Mouse (Mus musculus) kidney, adult 11 months (tissue): Measurements from ENCODE around the gene Pde6d.
"Not testable (repeated sequence)": the region's sequence is repeated elsewhere in the genome, so short reads cannot be mapped to it uniquely, and the experiment has no call there.

Source experiments
- DNase-seq: peaks from one replicate; pipeline ENCODE4 v3.0.0; 2022

Gene Pde6d

DNA sequence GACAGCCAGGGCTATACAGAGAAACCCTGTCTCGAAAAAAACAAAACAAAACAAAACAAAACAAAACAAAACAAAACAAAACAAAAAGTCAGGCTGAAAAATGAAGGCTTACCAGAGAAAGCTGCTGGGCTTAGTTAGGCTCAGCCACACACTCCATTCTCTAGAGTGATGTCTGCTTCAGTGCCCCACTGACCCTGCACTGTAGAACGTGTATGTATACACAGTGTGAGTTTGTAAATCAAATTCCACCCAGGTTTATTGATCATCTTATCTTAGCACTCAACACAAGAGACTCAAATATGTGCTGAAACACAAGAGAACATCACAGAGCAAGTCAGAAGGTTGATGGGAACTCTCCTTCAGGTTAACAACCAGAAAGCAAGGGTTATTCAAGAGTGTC lies 14.0 kb downstream of the Pde6d start:
- no peak for DNase-seq

GRCm38 (mm10) chr1:86562663-86563062 lies 19.8 kb downstream of the Pde6d start:
- no peak for DNase-seq

DNA sequence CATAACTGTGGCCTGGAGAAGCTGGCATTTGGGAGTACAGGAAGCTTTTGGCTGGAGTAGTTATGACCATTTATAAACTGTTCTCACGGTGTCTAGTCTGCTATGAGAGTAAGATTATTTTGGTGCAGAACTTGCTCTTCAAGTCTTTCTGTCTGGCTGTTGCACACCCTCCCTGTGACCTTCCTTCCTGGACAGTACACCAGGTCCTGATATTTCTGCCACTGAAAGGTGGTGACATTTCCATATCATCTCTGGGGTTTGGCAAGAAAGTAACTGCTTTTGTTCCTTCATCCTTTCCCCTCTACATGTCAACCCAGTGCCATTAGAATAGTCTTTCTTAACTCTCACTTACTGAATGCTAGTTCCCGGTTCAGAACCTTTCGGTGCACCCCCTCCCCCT lies 23.2 kb downstream of the Pde6d start:
- DNase-seq, result no peak

DNA sequence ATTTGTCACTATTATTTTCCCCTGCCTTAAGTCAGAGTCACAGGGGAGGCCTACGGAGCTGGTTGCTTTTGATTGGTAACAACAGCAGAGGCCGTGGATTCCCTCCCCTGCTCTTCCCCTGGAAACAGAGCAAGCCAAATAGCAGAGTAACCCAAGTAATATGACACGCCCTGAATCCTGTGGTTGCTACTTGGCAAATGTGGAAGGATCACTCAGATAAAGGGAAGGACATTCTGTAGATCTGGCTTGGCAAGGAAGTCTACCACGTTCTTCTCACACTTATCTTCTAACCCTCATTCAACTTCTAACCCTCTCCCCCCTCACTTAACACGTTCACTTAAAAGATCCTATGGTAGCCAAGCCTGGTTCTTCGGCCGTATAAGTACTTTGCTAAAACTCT lies 24.6 kb downstream of the Pde6d start:
- no peak for DNase-seq

DNA sequence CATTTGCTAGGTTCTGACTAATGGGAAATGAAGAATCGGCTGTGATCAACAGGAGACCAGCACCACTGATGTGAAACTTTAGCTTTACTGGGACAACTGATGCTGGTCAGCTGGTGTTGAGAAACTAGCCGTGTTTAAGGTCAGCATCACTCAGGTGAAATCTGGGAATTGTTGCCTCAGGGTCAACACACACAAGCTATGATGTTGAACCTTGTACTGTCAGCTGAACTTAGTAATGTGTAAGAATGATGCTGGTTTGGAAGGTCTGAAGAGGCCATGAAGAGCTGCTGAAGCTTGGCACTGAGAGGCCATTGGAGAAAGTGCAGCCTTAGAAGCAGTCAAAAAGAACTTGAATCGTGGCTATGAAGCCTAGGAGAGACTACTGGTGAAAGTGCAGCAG lies 26.8 kb downstream of the Pde6d start:
- DNase-seq, result no peak

GRCm38 (mm10) chr1:86551877-86552276 lies 30.6 kb downstream of the Pde6d start:
- no peak for DNase-seq

DNA sequence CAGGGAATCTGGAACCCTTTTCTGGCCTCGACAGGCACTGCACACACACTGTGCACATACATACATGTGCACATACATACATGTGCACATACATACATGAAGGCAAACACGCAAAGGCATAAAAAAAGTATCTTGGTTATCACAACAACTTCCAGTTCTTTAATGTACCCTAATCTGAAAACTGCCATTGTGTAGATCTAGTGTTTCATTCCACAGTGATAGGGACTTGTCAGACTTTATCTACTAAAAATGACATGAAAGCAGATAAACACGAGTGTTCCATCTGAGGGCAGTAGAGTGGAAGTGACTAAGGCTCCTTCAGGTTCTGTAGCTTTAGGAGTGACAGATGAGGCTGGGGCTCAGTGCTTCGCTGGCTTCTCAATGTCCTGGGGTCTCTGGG lies 31.1 kb downstream of the Pde6d start:
- DNase-seq, result no peak

DNA sequence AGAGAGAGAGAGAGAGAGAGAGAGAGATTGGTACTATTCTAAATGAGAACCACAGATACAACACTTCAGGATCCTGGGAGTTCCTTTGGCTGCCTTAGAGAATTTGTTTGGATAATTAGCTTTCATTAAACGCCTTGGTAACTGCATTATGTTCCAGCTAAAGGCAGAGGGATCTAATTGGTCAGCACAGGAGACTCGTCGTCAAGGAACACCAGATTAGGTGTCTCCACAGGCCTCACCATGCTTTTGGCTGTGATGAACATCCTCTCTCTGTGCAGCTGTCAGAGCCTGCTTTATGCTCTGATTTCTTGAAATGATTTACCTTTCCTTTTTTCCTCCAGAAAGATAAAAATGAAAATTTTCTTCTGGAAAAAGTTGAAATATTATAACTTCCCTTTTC lies 35.6 kb downstream of the Pde6d start:
- no peak for DNase-seq

GRCm38 (mm10) chr1:86542584-86542983 lies 39.8 kb downstream of the Pde6d start:
- DNase-seq, result no peak

- DNase-seq, result not testable (repeated sequence)
Measured at GRCm38 (mm10) chr1:86539583-86539982, 42.8 kb downstream of the Pde6d start.

DNA sequence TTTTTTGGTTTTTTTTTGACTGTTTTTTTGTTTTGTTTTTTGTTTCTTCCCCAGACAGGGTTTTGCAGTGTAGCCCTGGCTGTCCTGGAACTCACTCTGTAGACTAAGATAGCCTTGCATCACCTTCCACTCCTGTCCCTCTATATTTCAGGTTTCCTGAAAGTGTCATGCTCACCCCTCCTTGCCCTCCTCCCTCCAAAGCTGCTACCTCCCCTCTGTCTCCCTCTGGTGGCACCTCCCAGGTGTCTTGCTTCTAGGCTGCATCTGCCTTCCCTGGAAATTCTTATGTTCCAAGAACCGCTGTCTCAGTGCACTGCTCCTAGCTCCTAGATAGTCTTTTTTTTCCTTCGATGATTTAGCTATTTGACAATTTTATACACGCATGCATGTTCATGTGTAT lies 44.0 kb downstream of the Pde6d start:
- no peak for DNase-seq

DNA sequence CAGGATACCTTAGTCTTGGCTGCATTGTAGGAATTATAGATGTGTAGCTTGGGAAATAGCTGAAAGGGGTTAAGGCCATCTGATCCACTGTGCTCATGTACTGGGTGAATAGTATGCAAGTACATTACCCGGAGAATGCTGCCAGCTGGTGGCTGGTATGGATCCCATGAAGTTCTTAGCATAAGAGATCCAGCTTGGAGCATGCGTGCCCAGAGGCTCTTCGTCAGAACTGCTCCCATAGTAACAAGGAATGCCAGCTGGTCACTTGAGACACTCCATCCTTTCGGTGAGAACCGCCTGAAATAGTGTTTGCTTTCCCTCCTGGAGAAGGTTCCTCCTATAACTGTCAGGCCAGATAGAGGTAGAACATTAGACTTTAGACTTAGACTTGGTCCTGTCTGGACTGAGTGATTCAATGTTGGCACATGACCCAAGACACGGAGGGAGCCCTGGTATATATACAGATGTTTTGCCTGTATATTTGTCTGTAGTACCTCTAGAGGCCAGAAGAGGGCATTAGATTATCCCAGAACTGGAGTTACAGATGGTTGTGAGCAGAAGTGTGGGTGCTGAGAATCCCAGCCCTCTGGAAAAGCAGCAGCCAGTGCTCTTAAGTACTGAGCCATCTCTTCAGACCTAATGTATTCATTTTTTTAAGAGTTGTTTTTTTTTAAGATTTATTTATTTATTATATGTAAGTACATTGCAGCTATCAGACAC lies 48.9 kb downstream of the Pde6d start:
- DNase-seq, result peak; percentile 19

GRCm38 (mm10) chr1:86532362-86533051 lies 49.9 kb downstream of the Pde6d start:
- DNase-seq, result peak; percentile 85

DNA sequence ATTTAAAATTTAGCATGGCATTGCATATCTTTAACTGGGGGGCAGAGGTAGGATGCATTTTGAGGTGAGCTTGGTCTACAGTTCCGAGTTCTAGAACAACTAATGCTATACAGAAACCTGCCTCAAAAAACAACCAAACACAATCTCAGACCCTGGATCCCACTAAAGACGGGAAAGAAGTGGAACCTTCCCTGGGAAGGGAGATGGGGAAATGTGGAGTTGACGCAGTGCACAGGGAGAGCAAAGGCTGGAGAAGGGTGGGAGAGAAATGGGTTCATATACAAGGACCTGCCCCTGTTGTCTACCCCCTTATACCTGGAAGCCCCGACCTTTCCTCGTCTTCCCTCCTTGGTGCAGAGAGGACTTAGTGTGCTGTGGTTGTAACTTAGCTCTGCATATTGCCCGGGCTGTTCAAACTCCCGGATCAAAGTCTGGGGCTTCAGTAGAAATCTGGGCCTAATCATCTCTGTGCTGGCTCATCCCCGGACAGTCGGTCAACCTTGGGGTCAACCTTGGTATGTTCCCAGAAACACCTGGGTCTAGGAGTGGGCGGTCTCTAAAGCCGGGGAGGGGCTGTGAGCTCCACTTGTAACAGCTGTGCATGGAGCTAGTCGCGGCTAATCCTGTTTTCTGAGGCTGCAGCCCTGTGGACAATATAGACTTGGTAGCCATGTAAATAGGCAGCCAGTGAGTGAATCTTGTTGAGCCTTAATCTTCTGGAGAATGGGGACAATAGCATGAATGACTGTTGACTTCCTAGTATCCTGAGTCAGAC lies 50.7 kb downstream of the Pde6d start:
- DNase-seq, result peak; percentile 55

DNA sequence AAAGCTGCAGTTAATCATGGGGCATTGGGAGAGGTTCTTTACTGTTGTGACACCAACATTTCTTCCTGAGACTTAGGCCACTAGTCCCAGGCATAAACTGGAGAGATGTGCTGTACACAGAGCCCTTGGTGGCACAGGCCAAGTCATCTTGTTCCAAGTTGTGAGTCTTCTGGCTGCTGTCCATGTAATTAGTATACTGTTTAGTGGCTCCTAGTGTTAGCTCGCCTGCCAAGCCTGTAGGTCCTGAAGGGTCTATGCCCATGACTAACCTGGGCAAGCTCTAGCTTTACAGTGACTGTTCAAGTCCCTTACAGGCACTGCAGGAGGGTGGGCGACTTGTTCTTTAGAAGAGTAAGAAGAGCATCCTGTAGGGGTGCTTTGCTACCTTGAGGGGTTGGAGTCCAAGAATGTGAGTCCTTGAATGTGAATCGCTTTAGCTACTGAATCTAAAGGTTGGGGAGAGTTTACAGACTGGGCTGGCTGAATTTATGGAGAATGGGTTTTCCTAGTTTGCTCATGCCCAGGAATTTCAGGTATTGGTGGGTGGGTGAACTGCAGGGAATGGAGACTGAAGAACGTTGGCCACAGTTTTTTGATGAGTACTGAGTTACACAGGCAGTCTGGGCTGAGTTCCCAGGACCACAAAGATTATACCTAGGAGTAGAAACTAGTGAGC lies 51.4 kb downstream of the Pde6d start:
- DNase-seq, result no peak

GRCm38 (mm10) chr1:86529590-86529989 lies 52.8 kb downstream of the Pde6d start:
- DNase-seq, result no peak

DNA sequence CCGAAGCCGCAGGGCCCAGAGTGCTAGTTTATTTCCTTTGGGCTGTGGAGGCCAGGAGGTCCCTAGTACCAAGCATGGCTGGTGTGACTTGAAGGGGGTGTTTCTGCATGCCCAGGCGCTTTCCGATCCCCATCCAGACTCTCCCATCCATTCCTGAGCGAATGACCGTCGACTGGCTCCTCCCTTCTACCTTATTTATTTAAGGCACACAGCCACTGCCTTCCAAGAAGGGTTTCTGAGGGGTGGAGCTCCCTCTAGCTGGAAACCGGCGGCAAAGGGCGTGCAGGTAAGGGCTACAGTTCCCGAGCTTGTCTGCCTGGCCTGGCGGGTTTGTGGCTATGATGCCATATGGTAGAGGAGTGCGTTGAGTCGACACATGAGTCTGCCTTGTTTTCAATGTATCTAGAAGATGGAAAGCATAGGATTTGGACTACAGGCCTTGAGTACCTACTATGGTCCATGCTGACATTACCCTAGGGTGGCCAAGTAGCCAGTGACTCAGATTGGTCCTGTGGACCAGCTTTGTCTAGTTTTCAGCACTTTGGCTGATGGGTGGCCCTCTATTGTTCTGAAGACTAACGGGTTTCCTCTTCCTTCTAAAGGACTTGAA lies 53.8 kb downstream of the Pde6d start:
- DNase-seq, result peak; percentile 83

GRCm38 (mm10) chr1:86527599-86528486 lies 54.6 kb downstream of the Pde6d start:
- peak; percentile 92 for DNase-seq

GRCm38 (mm10) chr1:86526789-86527598 lies 55.4 kb downstream of the Pde6d start:
- DNase-seq, result no peak

GRCm38 (mm10) chr1:86526116-86526788 lies 56.2 kb downstream of the Pde6d start, which contains the start of gene Ptma:
Gene Ptma, plus strand, starts transcription at chr1:86526726.
- DNase-seq, result peak; percentile 100
